Mouse (Mus musculus) kidney, postnatal 36 days (tissue): Measurements from ENCODE around the gene Elp1.

Experiments
- DNase-seq, 2 experiments: peaks; one replicate each; pipeline ENCODE4 v3.0.0; 2021 to 2022; ENCODE audit warnings: mixed read lengths in 2 of 2

Gene Elp1

DNA sequence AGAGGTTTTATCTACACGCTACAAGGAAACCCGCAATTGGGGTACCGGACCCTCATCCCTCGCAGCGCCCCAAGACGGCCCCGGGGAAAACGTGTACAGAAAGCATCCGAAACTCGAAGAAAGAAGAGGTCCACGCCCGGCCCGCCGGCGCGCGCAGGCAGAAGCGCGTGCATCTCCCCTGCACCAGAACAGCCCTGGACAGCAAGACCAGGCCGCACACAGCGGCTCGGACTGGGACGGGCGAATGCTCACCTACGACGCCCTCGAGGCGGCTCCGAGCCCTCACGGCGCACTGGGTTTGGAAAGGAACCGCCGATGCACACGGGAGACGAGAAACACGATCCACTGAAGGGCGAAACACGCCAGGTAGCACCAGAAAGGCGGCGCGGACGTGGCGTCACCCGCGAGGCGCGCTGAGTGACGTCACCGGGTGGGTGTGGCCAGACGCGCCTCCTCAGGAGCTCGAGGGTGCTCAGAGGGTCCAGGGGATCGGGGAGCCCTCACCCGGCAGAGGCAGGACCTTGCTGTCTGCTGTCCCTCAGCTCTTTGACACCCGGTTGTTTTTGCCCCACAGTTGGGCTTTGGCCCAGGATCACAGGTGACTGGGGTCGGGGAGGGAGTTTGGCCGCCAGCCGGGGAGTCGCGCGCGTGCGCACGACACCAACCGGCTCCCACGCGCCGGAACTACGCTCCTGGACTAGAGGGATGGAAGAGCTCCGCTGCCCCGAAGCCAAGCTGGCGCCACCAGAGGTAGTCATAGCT lies at the start of gene Elp1, which contains the start of gene Fam206a:
Elp1 (minus strand) TSS at position 425 of the 762 bp plus-strand sequence.
Fam206a (plus strand) TSS at position 439 of the 762 bp plus-strand sequence.
- DNase-seq = peak; percentile 94 to 98

DNA sequence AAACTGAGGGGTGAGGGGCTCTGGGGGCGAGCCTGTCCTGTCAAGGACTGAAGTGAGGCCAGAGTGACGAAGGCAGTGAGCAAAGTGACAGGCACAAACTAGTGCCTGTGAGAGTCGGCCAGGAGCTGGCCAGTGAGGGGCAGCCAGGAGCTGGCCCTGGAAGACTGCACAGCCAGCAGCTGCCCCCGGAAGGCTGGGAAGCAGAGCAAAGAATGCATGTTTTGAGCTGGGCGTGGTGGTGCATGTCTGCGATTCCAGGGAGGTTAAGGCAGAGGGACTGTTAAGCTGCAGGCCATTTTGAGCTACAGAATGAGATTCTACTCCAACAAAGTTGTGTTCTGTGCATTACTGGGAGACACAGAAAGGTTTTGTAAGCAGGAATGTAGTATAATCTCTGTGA lies 48.6 kb upstream of the Elp1 start:
- peak in 1 of 2 experiments; percentile 34 for DNase-seq

DNA sequence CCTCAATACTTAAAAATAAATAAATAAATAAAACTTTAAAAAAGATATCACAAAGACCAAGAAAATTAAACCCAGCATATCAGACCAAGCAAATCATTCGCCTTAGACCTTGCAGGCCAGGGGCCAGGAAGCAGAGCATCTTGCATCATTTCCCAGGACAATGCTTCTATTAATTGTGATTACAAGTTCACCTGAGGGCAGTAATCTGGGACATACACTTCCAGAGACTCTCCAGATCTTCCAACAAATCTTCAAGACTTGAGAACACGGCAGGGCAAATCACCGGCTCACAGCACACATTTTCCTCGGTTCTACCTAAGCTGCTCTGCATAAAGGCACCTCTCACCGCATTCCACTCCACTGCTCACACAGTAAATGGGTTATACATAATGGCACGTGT lies 45.9 kb upstream of the Elp1 start:
- no peak for DNase-seq

DNA sequence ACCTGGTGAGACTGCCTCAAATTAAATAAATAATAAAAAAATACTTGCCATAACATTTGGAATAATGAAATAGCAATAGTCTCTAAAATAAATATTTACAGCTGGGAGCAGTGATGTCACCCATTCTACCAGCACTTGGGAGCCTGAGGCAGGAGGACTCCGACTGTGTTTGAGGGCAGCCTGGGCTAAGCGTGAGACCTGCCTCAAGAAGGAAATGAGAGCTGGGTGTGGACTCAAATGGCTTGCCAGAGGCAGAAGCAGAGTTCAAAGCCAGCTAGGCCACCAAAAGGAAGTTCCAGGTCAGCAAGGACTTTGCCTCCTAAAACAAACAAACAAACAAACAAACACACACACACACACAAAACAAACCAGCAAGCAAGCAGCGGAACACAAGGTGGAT lies 45.3 kb upstream of the Elp1 start:
- DNase-seq = no peak

DNA sequence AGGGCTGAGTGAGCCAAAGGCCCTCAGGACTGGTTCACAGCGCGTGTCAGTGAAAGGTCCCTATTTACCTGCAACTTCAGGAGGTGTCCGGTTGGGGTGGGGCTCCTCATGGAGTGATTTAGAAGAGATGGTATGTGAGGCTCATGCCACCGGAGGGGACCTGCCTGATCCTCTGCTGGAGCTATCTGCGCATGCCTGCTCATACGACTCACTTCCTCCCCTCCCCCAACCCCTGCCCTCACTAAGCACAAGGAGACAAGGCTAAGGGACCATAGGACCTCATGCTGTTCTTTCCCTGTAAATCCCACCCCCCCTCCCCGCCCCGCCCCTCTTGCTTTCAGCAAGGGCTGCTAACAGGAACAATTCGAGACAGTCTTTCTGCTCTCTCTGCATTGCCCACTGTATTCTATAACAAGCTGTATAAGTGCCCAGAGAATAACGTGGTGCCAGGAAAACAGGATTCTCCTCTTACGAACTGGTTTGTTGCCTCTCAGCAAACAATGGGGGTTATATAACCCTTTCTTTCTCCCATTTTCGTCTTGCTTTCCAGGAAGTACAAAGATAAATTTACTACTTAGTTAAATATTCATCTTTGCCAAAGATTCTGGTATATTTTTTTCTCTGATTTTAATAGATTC lies 43.9 kb upstream of the Elp1 start:
- no peak for DNase-seq

DNA sequence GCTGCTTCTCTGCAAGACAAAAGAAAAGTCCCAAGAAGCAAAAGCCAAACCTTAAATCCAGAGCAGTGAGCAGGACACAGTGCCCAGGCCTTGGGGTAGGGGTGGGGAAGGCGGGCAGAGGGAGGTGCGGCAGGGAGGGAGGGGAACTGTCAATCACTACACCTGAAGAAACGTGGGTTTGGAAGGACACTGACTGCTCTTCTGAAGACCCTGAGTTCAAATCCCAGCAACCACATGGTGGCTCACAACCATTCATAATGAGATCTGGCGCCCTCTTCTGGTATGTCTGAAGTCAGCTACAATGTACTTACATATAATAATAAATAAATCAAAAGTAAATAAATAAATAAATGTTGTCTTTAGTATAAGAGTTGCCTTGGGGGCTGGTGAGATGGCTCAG lies 42.8 kb upstream of the Elp1 start:
- no peak for DNase-seq

DNA sequence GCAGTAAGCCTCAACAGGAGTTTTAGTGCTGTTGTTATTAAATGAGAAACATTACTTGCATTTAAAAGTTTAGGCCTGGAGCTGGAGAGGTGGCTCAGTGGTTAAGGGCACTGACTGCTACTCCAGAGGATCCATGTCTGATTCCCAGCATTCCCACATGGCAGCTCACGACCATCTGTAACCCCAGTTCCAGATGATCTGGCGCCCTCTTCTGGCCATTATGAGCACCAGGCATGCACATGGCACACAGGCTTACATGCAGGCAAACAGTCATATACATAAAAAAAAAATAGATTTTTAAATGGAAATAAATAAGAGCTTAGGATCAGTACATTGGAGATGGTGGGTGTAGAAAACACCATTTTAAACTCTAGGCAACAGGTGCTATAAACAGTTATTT lies 41.8 kb upstream of the Elp1 start:
- no peak for DNase-seq

DNA sequence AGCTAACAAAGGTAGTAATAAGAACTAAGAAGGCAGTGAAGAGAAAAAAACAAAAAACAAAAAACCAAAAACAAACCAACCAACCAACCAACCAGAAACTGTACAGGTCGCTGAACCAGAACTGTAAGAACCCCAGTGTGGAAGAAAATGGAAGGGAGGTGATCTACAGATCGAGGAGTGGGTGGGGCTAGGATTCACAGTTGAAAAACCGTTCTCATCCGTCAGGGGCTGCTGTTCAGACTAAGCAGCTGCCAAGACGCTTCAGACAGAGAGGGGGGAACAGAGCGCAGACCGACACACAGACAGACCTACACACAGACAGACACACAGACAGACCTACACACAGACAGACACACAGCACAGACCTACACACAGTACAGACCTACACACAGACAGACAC lies 40.4 kb upstream of the Elp1 start:
- DNase-seq = no peak

- DNase-seq = peak in 1 of 2 experiments; percentile 14
Observed at GRCm38 (mm10) chr4:56840297-56840696, 38.2 kb upstream of the Elp1 start.

GRCm38 (mm10) chr4:56837661-56838060 lies 35.5 kb upstream of the Elp1 start:
- peak in 1 of 2 experiments; percentile 20 for DNase-seq

DNA sequence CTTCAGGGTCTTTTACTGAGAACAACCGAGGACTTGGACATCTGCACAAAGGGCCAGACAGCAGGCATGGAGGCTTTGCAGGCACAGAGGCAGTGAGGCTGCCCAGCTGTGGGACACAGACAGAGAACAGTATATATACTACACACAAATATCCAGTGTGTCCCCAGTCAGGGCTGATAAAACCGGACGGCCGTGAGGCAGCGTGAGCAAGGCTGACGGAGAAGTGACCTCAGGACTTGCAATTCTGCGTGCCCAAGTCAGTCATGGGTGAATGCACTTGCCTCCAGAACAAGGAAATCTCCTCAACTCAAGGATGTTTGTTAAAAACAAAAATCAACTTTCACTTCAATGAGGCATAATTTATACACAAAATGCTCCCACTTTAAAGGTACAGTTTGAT lies 29.9 kb upstream of the Elp1 start:
- DNase-seq = peak; percentile 27 to 55

DNA sequence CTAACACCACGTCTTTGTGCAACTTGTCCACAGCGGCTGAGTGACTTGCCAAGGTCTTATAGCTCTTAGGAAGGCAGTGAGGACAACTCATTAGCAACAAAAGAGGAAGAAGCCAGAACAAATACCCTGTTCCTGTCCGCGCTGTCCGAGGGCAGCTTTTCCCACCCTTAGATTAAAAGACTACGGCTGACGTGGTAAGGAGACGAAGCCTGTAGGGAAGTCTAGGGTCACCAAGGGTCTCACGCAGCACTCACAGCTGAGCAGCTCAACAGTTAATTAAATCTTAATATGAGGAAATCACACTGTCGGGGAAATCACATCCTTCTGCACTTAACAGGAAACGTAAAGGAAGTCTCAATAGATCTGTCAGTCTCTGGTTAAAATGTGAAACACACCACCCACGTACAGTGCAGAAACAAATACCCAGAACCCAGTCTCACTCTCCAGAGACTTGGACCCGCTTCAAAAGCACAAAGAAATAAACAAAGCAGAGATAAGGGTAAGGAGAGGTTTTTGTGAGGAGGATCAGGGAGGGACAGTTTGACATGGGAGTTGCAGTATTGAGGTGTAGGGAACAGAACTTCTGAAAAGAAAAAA lies 29.0 kb upstream of the Elp1 start:
- no peak for DNase-seq

- peak; percentile 47 for DNase-seq
Observed at GRCm38 (mm10) chr4:56829511-56829921, 27.4 kb upstream of the Elp1 start.

GRCm38 (mm10) chr4:56828932-56829331 lies 26.8 kb upstream of the Elp1 start:
- DNase-seq = no peak

DNA sequence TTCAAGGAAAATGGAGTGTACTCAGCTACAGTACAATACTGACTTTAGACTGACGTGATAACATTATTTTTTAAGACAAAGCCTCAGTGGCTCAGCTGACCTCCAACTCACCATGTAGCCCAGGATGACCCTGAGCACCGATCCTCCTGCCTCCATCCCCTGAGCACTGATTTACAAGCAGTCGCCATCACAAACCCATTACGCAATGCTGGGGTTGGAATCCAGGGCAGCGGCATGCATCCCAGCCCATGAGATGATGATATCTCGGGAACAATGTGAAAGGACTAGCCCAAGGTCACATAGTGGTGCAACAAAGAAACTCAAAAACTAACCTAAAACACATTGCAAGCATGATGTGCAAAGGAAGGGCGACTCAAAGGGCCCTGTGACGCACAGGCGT lies 22.1 kb upstream of the Elp1 start:
- DNase-seq = no peak

DNA sequence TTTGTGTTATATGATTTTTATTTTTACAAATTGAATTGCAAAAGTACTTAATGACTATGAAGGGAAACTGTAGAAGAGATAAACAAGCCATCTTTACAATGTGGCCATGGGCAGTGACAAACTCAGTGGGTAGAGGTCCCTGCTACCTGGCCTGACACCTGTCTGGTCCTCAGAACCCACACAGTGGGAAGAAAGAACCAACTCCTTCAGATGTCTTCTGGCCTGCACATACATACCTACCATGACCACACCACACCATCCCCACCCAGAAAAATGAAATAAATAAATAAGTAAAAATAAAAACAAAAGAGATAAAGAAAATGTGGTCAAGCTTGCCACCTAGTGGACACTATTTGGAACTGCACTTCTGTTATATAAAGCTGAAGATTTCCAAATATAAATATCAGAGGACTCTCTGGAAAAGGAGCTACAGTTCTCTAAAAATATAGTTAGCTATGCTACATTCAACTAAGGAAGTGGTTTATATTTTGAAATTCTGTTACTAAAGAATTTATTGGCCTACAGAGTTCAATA lies 18.0 kb upstream of the Elp1 start:
- no peak for DNase-seq

GRCm38 (mm10) chr4:56815131-56815530 lies 13.0 kb upstream of the Elp1 start:
- DNase-seq = no peak

DNA sequence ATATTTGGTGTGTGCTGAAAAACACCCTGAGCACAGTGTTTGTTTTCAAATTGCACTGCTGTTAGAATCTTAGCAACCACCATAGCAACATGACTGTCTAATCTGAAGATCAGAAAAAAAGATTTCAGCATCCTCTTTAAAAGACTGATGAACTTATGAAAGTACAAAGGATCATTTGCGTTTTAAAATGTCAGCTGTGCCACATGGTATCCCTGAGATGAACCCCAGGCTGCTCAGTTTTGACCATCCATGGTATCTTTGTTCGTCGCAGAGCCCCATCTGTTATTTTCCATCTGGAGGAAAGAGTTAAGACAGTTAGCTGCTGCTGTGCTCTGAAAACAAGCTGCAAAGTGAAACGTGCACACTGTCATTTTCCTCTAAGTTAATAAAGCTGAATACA lies 10.0 kb upstream of the Elp1 start:
- DNase-seq = no peak

DNA sequence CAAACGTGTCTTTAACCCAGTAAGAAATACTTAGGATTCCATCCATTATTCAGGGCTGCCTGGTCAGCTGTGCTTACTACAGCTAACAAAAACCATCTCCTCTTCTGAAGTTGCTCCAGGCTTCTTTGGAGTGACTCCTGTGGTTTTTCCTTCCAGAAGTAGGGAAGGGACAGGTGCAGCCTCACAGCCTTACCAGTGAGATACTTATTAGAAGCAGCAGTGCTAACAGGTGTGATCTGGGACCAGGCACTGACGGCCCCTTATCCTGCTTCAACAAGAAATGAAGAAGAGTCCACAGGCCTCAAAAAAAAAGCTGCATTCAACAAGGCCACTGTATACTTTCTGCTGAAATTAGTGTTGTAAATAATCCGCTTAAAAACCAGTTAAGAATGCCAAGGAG lies 9.5 kb upstream of the Elp1 start:
- no peak for DNase-seq

DNA sequence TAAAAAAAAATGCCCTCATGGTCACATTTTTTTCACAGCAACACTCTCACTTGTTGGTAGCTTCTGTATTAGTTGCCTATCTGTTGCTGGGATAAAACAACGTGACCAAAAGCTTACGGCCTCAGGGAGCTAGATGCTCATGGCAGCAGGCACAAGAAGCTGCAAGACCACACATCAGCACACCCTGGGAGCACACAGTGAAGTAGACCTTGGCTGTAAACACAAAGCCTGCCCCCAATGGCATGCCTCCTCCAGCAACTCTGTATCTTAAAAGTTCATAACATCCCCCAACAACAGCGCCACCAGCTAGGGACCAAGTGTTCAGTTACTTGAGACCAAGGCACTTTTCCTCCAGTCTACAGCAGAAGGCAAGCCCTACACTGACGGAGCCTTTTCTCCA lies 6.9 kb upstream of the Elp1 start:
- DNase-seq = no peak

DNA sequence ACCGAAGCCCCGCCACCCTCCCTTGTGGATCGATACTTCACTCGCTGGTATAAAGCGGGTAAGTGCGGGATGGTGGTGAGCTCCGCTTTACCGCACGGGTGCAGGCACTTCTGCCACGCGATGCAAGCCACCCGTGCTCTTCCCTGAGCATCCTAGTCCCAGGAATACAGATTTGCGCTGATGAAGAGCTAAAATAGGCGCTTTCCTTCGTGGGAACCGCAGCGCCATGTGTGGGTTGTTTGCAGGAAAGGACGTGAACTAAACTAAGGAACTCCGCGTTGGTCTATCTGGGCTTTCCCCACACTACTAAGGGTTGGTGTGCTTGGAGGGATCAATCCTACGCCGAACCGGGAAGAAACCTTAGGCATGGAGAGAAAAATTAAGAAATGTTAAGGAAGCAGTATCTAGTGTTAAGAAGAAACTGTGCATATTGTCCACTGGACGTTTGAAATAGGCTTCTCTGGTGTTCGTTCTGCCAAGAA lies 579 bp upstream of the Elp1 start:
- DNase-seq = no peak

- DNase-seq = peak; percentile 13 to 50
Observed at GRCm38 (mm10) chr4:56791373-56791772, 10.8 kb downstream of the Elp1 start.

GRCm38 (mm10) chr4:56771065-56771464 lies 31.1 kb downstream of the Elp1 start:
- no peak for DNase-seq

DNA sequence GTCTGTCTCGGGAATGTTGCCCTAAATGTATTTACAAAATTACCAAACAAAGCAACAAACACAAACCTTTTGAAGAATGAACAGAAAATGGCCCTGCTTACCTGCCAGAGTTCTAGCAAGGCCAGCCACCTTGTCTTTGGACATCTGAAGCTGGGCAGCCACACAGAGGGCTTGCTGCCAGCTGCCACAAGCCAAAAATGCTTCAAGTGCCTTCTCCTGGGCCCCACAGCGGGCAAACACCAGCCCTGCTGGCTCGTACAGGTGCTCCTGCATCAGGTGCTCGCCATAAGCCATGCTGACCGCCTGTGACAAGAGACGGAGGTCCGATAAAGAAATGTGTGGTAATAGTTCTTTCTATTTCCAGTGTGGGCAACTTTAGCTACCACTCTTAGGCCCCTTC lies 33.2 kb downstream of the Elp1 start:
- peak in 1 of 2 experiments; percentile 25 for DNase-seq
